Mouse (Mus musculus) spleen, adult 2 months (tissue): Measurements from ENCODE around the gene Slc25a35.

ENCODE experiments used
- CTCF ChIP-seq: fragments of 200-500 bp; IDR thresholded peaks from 2 replicates; pipeline ENCODE4 v1.5.1; 2011; ENCODE audit warnings: mild to moderate bottlenecking, inconsistent platforms; ENCODE audit not compliant: insufficient read depth, insufficient read length, insufficient replicate concordance; ENCODE audit errors: extremely low read depth
- POLR2A ChIP-seq: fragments of 200-500 bp; IDR thresholded peaks from 2 replicates; pipeline ENCODE4 v1.6.1; 2011; ENCODE audit warnings: low read depth, low read length, inconsistent platforms

- TF ChIP-seq POLR2A = no peak
- no peak for TF ChIP-seq CTCF
These were observed 19.5 kb downstream of the Slc25a35 start for GRCm38 (mm10) chr11:68987365-68987882.
